Mouse (Mus musculus) liver, embryonic 12.5 days (tissue): ENCODE measurements around the gene Cd79a. TPM values are rescaled to one million over a fixed set of nuclear protein-coding genes. Genes with fewer than 3 reads are reported as not detected.

Source experiments
- ATAC-seq: fragments of 200-750 bp; cut with Nextera tagmentation; 2 replicates; pipeline ENCODE4 v1.8.0; 2017; ENCODE audit warnings: moderate number of reproducible peaks, mild to moderate bottlenecking, moderate library complexity
- H3K27ac ChIP-seq: fragments of 300-500 bp; sonication (generic); 2 replicates; pipeline ENCODE4 v1.5.1; 2016; ENCODE audit warnings: mild to moderate bottlenecking
- H3K27me3 ChIP-seq: fragments of 300-500 bp; sonication (generic); replicated peaks from 2 replicates; pipeline ENCODE4 v1.6.1; 2016; ENCODE audit warnings: mild to moderate bottlenecking, moderate library complexity
- H3K36me3 ChIP-seq: fragments of 300-500 bp; sonication (generic); 2 replicates; pipeline ENCODE4 v1.6.1; 2016; ENCODE audit warnings: mild to moderate bottlenecking, moderate library complexity
- H3K4me1 ChIP-seq: fragments of 300-500 bp; sonication (generic); 2 replicates; pipeline ENCODE4 v1.6.1; 2016
- H3K4me2 ChIP-seq: fragments of 300-500 bp; sonication (generic); 2 replicates; pipeline ENCODE4 v1.6.1; 2016; ENCODE audit warnings: mild to moderate bottlenecking, moderate library complexity
- H3K4me3 ChIP-seq: fragments of 300-500 bp; sonication (generic); 2 replicates; pipeline ENCODE4 v1.5.1; 2016; ENCODE audit warnings: mild to moderate bottlenecking, moderate library complexity
- H3K9ac ChIP-seq: fragments of 300-500 bp; sonication (generic); 2 replicates; pipeline ENCODE4 v1.6.1; 2016; ENCODE audit warnings: mild to moderate bottlenecking, moderate library complexity
- H3K9me3 ChIP-seq: fragments of 300-500 bp; sonication (generic); replicated peaks from 2 replicates; pipeline ENCODE4 v1.6.1; 2016; ENCODE audit warnings: mild to moderate bottlenecking, moderate library complexity
- WGBS: fragments of 180-500 bp; shearing (Covaris S2); methylation state at CpG from one replicate; pipeline ENCODE4 v1.1.7; 2016; ENCODE audit not compliant: insufficient replicate concordance; 5-methylcytosine and 5-hydroxymethylcytosine counted together
- polyA plus RNA-seq: library from polyadenylated mRNA; unstranded; fragments of >200 nt; fragmentation: Nextera tagmentation; extraction: Ambion mirVana; gene quantifications from 2 replicates; pipeline ENCODE4 v1.2.1, GENCODE M21; 2016

Cd79a gene
- polyA plus RNA-seq, 1 experiment from 2014 or later, result not detected

DNA sequence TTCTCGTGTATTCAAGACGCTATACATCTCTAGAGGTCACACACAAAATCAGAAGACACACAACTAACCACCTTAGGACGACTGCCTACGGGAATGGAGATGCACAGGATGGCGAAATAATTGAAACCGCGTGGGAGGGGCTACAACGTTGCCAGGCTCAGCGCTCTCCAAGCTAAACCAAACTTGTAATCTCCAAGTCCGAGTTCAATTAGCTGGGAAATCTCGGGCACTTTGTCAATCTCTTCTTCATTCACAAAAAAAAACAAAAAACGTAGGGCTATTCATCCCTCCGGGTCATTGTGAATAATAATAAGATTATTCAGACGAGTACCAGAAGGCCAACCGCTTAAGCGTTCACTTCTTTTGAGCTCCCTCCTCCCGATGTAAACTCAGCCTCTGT, 28.1 kb upstream of the Cd79a start:
- H3K4me3 ChIP-seq, result no peak overlapping the region
- no peak overlapping the region for H3K4me2 ChIP-seq
- peaks cover 4% of the 10 kb centered on the region for H3K4me1 ChIP-seq
- no peaks in the 10 kb centered on the region for H3K36me3 ChIP-seq
- no peak for ATAC-seq
- 61% methylated on average over 17 of the region's 17 CpGs for WGBS
- no peaks in the 10 kb centered on the region for H3K9me3 ChIP-seq
- H3K9ac ChIP-seq, result no peak overlapping the region
- peaks cover 77% of the 10 kb centered on the region for H3K27me3 ChIP-seq
- no peak overlapping the region for H3K27ac ChIP-seq

DNA sequence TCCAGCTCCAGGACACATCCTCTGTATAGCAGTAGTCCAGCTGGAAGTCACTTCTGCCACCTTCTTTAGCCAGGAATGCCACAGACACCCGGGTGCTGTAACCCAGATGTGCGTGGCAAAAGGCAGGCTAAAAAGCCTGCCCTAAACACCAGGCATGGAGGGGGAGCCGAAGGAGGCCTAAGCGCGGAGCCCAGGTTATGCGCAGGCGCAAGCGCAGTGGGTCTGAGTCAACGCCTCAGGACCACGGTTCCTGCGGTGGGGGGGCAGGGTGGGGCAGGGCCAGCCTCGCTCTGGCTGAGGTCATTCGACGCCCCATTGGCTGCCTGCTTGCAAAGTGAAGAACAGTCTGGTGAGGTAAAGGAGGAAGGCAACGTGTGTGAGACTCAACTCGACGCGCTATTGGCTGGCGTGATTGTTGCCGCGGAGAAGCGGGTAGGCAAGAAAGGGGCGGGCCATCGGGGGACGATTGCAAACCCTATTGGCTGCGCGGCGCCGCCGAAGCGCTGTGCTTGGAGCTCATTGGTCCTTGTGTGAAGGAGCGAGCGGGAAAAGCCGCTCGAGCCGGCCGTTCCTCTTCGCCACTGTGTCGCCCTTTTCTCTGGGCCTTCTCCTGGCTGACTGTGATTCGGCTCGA, 27.5 kb upstream of the Cd79a start, which contains the start of the genes Lypd4 and Dmrtc2:
Lypd4 (minus strand) TSS at position 410 of the 634 bp plus-strand sequence.
Dmrtc2 (plus strand) TSS at position 526 of the 634 bp plus-strand sequence.
- no peak within 1 kb of the TSS for H3K4me2 ChIP-seq
- H3K27ac ChIP-seq, result no peak within 1 kb of the TSS
- no peak within 1 kb of the TSS for H3K4me3 ChIP-seq
- H3K27me3 ChIP-seq, result peaks cover 83% of the 10 kb centered on the region
- WGBS, result 44% methylated on average over 41 of the region's 41 CpGs
- no peaks in the 10 kb centered on the region for H3K4me1 ChIP-seq
- no peaks in the 10 kb centered on the region for H3K9me3 ChIP-seq
- ATAC-seq, result peak; percentile 30; the same call in 1 of the 2 replicates
- no peak within 1 kb of the TSS for H3K9ac ChIP-seq
- no peaks in the 10 kb centered on the region for H3K36me3 ChIP-seq

DNA sequence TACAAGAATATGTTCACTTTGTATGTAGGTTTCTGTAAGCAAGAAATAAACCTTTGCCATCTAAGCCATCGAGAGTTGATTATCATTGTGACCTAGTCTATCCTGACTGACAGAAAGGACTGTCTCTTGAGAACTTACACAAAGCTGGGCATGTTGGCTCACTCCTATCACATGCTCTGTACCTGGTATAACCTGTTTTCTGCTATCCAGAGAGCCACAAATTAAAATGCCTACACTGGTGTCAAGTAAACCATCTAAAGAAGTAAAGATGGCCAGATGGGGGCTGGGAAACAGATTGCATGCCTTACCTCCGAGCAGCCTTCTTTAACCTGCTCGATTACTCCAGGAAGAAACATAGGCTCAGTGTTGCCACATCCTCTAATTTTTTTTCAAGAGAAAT, 19.6 kb upstream of the Cd79a start:
- H3K36me3 ChIP-seq, result no peaks in the 10 kb centered on the region
- no peak overlapping the region for H3K27ac ChIP-seq
- ATAC-seq, result no peak
- peaks cover 47% of the 10 kb centered on the region for H3K27me3 ChIP-seq
- WGBS, result 64% methylated on average over 3 of the region's 3 CpGs
- H3K4me2 ChIP-seq, result no peak overlapping the region
- H3K4me3 ChIP-seq, result no peak overlapping the region
- no peaks in the 10 kb centered on the region for H3K9me3 ChIP-seq
- peaks cover 2% of the 10 kb centered on the region for H3K4me1 ChIP-seq
- H3K9ac ChIP-seq, result no peak overlapping the region

DNA sequence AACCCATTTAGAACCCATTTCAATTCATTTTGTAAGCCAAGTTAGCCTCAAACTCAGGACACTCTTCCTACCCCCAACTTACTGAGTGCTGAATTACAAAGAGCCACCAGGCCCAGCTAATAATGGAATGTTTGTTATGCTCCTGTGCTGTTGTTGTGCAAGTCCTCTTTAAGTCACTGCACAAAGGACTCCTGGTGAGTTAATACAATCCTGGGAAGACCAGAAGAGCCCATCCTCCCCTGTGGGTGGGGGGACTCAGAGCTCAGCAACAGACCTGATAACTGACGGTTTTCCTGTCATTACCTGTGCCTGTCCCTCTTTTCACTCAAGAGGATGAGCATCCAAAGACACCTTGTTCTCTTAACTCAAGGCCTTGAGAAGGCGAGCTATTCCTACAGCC, 17.6 kb upstream of the Cd79a start:
- no peak overlapping the region for H3K4me2 ChIP-seq
- H3K36me3 ChIP-seq, result no peaks in the 10 kb centered on the region
- H3K27ac ChIP-seq, result no peak overlapping the region
- no peak overlapping the region for H3K9ac ChIP-seq
- WGBS, result 52% methylated on average over 2 of the region's 2 CpGs
- H3K4me3 ChIP-seq, result no peak overlapping the region
- peaks cover 13% of the 10 kb centered on the region for H3K4me1 ChIP-seq
- ATAC-seq, result no peak
- peaks cover 27% of the 10 kb centered on the region for H3K27me3 ChIP-seq
- H3K9me3 ChIP-seq, result no peaks in the 10 kb centered on the region

DNA sequence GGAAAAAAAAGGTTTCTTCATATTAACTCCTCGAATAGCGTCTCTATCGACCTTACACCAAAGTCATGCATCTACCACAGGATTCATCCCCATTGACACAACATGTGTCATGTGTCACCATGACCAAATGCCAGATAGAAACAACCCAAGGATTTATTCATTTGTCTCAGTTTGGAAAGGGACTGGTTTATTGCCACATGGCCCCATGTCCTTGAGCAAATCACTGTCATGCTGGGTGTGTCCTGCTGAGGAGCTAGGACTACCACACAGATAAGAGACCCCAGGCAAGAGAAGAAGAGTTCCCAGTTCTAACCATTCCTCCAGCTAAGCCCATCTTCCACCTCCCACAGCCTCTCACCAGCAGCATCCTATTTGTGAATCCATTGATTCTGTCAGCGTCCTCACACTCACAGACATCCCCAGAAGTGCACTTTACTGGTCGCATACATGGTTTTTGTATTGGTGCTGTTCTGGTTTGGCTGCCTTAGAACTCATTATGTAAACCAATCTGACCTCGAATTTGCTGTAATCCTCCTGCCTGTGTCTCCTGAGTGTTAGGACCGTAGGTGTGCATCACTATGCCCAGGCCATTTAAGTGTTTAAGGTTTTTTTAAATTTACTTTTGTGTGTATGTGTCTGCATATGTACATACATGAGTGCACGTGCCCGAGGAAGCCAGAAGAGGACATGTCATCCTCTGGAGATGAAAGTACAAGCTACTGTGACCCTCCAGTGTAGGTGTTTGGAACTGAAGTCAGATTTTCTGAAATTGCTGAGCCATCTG, 14.6 kb upstream of the Cd79a start:
- Histone ChIP-seq H3K27me3 (0 out of 2 replicates have a peak, but pooled peaks cover 3% of the 10 kb centered on the region), H3K27ac (no peak overlapping the region), H3K36me3 (peaks cover 25% of the 10 kb centered on the region), H3K4me2 (no peak overlapping the region), H3K4me1 (peaks cover 36% of the 10 kb centered on the region), H3K9me3 (no peaks in the 10 kb centered on the region), H3K4me3 (no peak overlapping the region), H3K9ac (no peak overlapping the region)
- WGBS, result 84% methylated on average over 9 of the region's 9 CpGs
- ATAC-seq, result no peak

DNA sequence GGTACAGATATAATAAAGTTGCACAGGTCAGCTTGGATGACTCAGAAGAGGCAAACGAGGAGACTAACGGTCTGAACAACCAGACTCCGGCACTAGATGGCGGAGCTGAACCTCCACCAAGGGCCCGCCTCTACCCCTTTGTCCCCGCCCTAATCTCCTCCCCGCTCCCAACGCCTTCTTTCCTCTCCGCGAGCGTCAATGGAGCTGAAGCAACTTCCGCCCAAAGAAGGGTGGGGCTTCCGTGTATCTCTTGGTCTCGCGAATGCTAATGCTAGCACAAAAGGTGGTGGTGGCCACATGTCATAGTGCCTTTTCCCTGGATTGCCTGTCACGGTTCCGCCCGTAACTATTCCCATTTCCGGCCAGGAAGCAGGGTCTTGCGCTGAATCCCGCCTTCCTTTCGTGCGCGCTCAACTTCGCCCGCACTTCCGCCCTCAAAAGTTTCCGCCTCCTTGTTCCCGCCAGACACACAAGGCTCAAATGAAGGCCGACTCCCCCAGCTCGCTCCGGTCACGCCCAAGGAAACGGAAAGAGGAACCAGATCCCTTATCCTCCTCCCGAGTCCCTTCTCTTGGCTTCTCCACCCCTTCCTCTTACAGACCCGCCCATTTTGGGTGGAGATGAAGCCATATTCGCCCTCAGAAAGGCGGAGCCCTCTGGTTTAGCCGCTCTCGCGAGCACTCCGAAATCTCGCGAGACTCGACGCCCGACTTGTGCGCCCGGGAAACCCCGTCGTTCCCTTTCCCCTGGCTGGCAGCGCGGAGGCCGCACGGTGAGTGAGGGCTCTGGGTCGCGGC, 13.1 kb upstream of the Cd79a start, which contains the start of gene Rps19:
Rps19 (plus strand) TSS at position 476 of the 797 bp plus-strand sequence.
- H3K4me3 ChIP-seq, result peak within 1 kb of the TSS; percentile 97
- WGBS, result under 1% methylated on average over 57 of the region's 57 CpGs
- H3K4me1 ChIP-seq, result peaks cover 50% of the 10 kb centered on the region
- peaks cover 40% of the 10 kb centered on the region for H3K36me3 ChIP-seq
- 0 out of 2 replicates have a peak, but pooled peaks cover 3% of the 10 kb centered on the region for H3K27me3 ChIP-seq
- H3K9ac ChIP-seq, result peak within 1 kb of the TSS; percentile 100
- ATAC-seq, result peak; percentile 93
- H3K4me2 ChIP-seq, result peak within 1 kb of the TSS; percentile 77
- no peaks in the 10 kb centered on the region for H3K9me3 ChIP-seq
- H3K27ac ChIP-seq, result peak within 1 kb of the TSS; percentile 96

DNA sequence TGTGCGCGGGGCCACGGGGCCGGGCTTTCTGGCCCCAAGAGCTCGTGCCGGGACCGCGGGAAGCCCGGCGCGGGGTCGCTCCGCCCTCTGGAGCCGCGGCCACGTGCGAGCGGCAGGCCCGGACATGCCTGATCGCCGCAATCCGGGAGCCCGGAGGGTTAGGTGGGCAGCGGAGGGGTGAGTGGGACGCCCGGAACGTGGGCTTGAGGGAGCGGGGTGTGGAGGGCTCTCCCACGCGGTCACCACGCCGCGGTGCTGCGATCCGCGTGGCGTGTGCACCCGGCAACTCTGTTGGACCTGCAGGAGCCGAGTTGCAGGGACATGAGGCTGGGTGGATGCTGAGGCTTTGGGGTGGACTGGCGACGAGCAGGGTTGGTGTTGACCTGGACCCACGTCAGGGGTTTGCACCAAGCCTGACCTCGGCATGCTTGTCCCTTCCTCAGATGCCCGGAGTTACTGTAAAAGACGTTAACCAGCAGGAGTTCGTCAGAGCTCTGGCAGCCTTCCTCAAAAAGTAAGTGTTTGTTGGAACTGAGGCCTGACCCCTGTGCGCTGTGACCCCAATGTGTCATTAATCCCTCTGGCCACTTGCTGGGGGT, 12.4 kb upstream of the Cd79a start:
- Histone ChIP-seq H3K4me2 (peak overlapping the region; percentile 77), H3K4me1 (peaks cover 52% of the 10 kb centered on the region), H3K27ac (peak overlapping the region; percentile 96), H3K27me3 (0 out of 2 replicates have a peak, but pooled peaks cover 3% of the 10 kb centered on the region), H3K36me3 (peaks cover 47% of the 10 kb centered on the region), H3K9me3 (no peaks in the 10 kb centered on the region), H3K4me3 (peak overlapping the region; percentile 97), H3K9ac (peak overlapping the region; percentile 100)
- ATAC-seq, result no peak
- under 1% methylated on average over 47 of the region's 47 CpGs for WGBS

DNA sequence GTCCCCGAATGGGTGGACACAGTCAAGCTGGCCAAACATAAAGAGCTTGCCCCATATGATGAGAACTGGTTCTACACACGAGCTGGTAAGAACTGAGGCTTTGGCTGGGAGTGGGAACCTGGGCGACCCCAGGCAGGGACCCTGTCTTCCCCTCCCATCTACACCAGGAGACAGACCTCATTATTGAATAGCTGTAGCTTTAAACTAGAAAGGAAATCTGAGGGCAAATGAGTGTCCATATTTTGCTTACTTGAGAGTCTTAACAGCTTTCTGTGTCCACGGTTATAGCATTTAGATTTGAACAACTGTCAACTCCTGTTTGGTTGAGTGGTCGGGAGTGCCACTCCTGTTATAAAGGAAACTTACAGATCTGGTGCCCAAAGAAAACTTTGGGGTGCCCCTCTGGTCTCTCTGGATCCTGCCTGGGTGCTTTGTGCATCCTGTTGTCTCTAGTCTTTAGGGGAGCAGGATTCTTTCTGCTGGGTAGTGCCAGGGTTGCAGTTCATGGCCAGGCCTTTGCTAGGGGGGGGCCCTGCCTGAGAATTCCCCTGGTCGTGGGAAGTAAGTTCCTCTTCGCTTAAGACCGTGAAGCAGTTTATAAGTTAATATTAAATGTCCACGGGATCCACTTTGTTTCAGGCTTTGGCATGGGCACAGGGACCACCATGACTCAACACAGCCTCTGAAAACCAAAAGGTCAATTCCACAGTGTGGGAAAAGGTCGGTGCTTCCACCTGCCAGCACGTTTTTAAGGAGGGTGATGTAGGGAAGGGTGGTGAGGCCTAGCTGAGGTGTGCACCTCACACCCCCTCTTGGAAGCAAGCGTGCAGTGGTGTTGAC, 11.5 kb upstream of the Cd79a start:
- no peak for ATAC-seq

DNA sequence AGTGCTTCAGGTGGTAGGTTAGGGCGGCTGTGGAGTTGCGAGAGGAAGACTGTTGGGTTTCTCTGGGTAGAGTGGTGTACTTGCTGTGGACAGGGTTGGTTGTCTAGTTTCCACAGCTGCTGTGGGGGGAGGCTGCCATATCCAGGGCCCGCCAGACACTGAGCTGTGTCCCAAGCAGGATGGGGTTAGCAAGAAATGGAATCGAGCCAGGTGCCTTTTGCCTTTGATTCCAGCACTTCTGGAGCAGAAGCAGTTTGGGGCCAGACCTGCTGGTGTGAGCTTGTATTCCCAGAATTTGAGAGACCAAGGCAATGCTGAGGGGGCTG, 10.9 kb upstream of the Cd79a start:
- no peaks in the 10 kb centered on the region for H3K9me3 ChIP-seq
- H3K4me2 ChIP-seq, result peak overlapping the region; percentile 77
- peaks cover 52% of the 10 kb centered on the region for H3K4me1 ChIP-seq
- H3K27ac ChIP-seq, result peak overlapping the region; percentile 96
- WGBS, result 30% methylated on average over 4 of the region's 4 CpGs
- peak overlapping the region; percentile 100 for H3K9ac ChIP-seq
- H3K27me3 ChIP-seq, result 0 out of 2 replicates have a peak, but pooled peaks cover 3% of the 10 kb centered on the region
- no peak for ATAC-seq
- H3K36me3 ChIP-seq, result peaks cover 61% of the 10 kb centered on the region
- H3K4me3 ChIP-seq, result peak overlapping the region; percentile 97

More for the DNA sequence above, 11.5 kb upstream of the Cd79a start:
- H3K4me3 ChIP-seq, result peak overlapping the region; percentile 97
- peak overlapping the region; percentile 77 for H3K4me2 ChIP-seq
- peak overlapping the region; percentile 96 for H3K27ac ChIP-seq
- peaks cover 56% of the 10 kb centered on the region for H3K36me3 ChIP-seq
- H3K9ac ChIP-seq, result peak overlapping the region; percentile 100
- H3K9me3 ChIP-seq, result no peaks in the 10 kb centered on the region
- peaks cover 52% of the 10 kb centered on the region for H3K4me1 ChIP-seq
- 0 out of 2 replicates have a peak, but pooled peaks cover 3% of the 10 kb centered on the region for H3K27me3 ChIP-seq
- 15% methylated on average over 12 of the region's 12 CpGs for WGBS

DNA sequence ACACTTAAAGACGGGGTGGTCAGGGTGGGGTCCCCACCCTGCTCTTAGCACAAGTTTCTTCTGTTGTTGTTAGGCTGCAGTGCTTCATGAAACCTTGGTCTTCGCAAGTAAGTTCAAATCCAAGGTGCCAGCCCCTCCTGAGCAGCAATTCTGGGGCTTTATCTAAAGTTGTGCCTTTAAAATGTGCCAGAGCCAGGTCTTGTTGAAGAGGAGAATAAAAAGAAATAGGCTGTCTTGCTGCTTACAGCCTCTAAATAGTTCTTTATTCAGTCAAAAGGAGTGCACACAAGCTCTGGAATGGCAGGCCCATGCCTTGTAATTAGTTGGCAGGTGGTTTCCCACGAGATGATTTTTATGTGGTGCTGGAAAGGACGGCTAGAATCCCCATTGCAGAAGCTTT, 10.1 kb upstream of the Cd79a start:
- peak overlapping the region; percentile 97 for H3K4me3 ChIP-seq
- 62% methylated on average over 4 of the region's 4 CpGs for WGBS
- peak overlapping the region; percentile 96 for H3K27ac ChIP-seq
- peaks cover 63% of the 10 kb centered on the region for H3K36me3 ChIP-seq
- H3K9me3 ChIP-seq, result no peaks in the 10 kb centered on the region
- no peaks in the 10 kb centered on the region for H3K27me3 ChIP-seq
- H3K4me1 ChIP-seq, result peaks cover 52% of the 10 kb centered on the region
- ATAC-seq, result no peak
- H3K4me2 ChIP-seq, result peak overlapping the region; percentile 77
- peak overlapping the region; percentile 100 for H3K9ac ChIP-seq
